Mouse (Mus musculus) small intestine, adult 2 months (tissue): ENCODE data around the gene Rab34.

Experiments
- CTCF ChIP-seq: fragments of 200-500 bp; IDR thresholded peaks from 2 replicates; pipeline ENCODE4 v1.5.1; 2012; ENCODE audit warnings: low read depth, mild to moderate bottlenecking, control low read depth, inconsistent platforms, low read length, moderate library complexity, mixed read lengths; ENCODE audit not compliant: insufficient replicate concordance, insufficient read length; ENCODE audit errors: extremely low read depth
- POLR2A ChIP-seq: fragments of 200-500 bp; IDR thresholded peaks from 2 replicates; pipeline ENCODE4 v1.6.1; 2012; ENCODE audit warnings: low read depth, mild to moderate bottlenecking, control low read depth, inconsistent platforms, low read length, moderate library complexity

GRCm38 (mm10) chr11:78209886-78210285 is 21.7 kb downstream of the Rab34 start:
- no peak for TF ChIP-seq CTCF
- no peak for TF ChIP-seq POLR2A
